Mouse (Mus musculus): ENCODE results near the gene Chpf. TPM values are rescaled to one million over a fixed set of nuclear protein-coding genes. Genes with fewer than 3 reads are reported as not detected.

Gene Chpf
- polyA plus RNA-seq (2014; fragmentation: Illumina TruSeq; extraction: RNeasy Lipid Tissue Mini Kit (QIAGEN cat#74804); ENCODE audit: low read depth, low replicate concordance): 0.41 TPM

DNA sequence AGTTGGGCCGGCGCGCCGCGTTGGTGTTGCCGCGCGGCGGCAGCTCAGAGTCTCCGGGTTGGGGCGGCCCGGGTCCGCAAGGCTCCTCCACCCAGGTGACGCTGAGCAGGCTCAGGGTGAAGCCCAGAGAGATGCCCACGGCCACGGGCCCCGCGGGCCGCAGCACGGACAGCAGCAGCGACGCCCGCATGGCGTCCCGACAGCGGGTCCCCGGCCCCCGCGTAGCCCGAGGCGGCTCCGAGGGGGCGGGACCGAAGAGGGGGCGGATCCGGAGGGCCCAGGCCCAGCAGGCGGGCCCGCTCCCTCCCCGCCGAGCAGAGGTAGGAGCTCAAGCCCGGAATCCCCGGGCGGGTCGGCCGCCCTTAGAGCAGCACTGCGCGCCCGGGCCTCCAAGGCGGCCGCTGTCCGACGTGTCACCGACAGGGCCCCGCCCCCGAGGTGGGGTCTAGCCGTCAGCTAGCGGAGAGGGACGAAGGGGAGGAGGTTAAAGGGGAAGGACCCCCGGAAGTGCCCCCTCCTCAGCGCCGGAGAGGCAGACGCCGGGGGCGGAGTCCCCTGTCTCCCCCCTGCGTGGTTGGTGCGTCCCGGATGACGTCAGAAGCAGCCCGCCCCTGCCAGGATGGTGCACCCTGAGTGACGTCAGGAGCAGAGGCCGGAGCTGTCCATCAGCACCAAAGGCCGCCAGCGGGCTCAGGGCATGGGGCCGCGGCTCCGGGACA is at the start of gene Chpf, which contains the start of gene Tmem198:
Gene Chpf, minus strand, starts transcription at position 392 of the 719 bp plus-strand sequence.
Gene Tmem198, plus strand, starts transcription at position 617 of the 719 bp plus-strand sequence.

GRCm38 (mm10) chr1:75521321-75522031 is 42.4 kb upstream of the Chpf start, which contains the start of gene Stk11ip:
Stk11ip (plus strand) TSS chr1:75521529.

GRCm38 (mm10) chr1:75507006-75507405 is 27.9 kb upstream of the Chpf start, which contains the start of gene Inha:
Inha (plus strand) TSS chr1:75507077.

GRCm38 (mm10) chr1:75505956-75506831 is 27.1 kb upstream of the Chpf start, which contains the start of gene Obsl1:
Obsl1 (minus strand) TSS chr1:75506452.

GRCm38 (mm10) chr1:75450314-75451005 is 28.6 kb downstream of the Chpf start, which contains the start of gene Asic4:
Asic4 (plus strand) TSS chr1:75450436.

DNA sequence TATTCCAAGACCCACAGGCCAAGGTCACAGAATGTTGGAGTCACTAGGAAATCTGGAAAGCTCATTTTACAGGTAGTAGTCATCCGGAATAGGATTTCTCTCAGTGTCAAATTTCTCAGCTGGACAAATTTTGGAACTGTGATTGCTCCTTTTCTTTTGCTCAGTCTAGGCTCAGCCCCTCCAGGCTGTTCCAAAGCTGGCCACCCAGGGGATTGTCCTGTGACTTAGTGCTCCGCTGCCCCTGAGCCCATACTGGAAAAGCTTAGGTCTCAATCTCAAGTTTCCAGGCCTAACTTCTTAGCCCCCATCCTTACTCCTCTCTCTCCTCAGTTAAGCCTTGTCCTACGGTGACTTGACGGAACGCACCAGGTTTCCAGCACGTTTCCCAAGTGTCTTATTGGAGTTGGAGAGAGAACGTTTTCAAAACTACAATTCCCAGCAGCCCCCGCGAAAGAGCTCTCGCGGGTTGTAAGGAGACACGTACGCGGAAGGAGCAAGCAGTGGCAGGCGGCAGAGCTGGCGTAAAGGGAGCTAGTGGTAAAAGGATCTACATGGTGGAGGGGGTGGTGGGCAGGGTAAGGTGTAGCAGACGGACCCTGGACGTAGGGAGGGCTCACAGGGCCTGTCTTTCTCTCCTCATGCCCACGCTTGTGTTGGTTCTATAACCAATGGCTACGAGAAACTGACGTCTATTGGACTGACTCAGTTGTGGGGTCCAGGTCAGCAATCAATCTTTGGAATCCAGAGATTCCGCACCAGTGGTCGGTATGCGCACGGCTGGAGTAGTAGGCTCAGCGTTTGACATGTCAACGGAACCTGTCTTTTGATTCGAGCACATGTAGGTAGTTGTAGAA is 43.4 kb downstream of the Chpf start, which contains the start of gene Gmppa:
Gene Gmppa, plus strand, starts transcription at position 456 of the 854 bp plus-strand sequence.

Other genes with a start within 250 kb of the Chpf start
- not detected for gene A630095N17Rik, start 247.2 kb downstream of the Chpf start, polyA plus RNA-seq (2014; fragmentation: Illumina TruSeq; extraction: RNeasy Lipid Tissue Mini Kit (QIAGEN cat#74804); ENCODE audit: low read depth, low replicate concordance)
- 23.0 TPM for gene Dnajb2, start 242.9 kb downstream of the Chpf start, polyA plus RNA-seq (2014; fragmentation: Illumina TruSeq; extraction: RNeasy Lipid Tissue Mini Kit (QIAGEN cat#74804); ENCODE audit: low read depth, low replicate concordance)
- 3.9 TPM for gene Ptprn, start 214.8 kb downstream of the Chpf start, polyA plus RNA-seq (2014; fragmentation: Illumina TruSeq; extraction: RNeasy Lipid Tissue Mini Kit (QIAGEN cat#74804); ENCODE audit: low read depth, low replicate concordance)
- 76.9 TPM for gene Resp18, start 200.9 kb downstream of the Chpf start, polyA plus RNA-seq (2014; fragmentation: Illumina TruSeq; extraction: RNeasy Lipid Tissue Mini Kit (QIAGEN cat#74804); ENCODE audit: low read depth, low replicate concordance)
- 2.2 TPM for gene Dnpep, start 161.3 kb downstream of the Chpf start, polyA plus RNA-seq (2014; fragmentation: Illumina TruSeq; extraction: RNeasy Lipid Tissue Mini Kit (QIAGEN cat#74804); ENCODE audit: low read depth, low replicate concordance)
- 1.2 TPM for gene Des, start 119.0 kb downstream of the Chpf start, polyA plus RNA-seq (2014; fragmentation: Illumina TruSeq; extraction: RNeasy Lipid Tissue Mini Kit (QIAGEN cat#74804); ENCODE audit: low read depth, low replicate concordance)
- 1.0 TPM for gene Speg, start 104.0 kb downstream of the Chpf start, polyA plus RNA-seq (2014; fragmentation: Illumina TruSeq; extraction: RNeasy Lipid Tissue Mini Kit (QIAGEN cat#74804); ENCODE audit: low read depth, low replicate concordance)
- gene Gmppa, start 43.4 kb downstream of the Chpf start, polyA plus RNA-seq (2014; fragmentation: Illumina TruSeq; extraction: RNeasy Lipid Tissue Mini Kit (QIAGEN cat#74804); ENCODE audit: low read depth, low replicate concordance): 6.8 TPM
- 0.29 TPM for gene Asic4, start 28.9 kb downstream of the Chpf start, polyA plus RNA-seq (2014; fragmentation: Illumina TruSeq; extraction: RNeasy Lipid Tissue Mini Kit (QIAGEN cat#74804); ENCODE audit: low read depth, low replicate concordance)
- not detected for gene Tmem198, start 225 bp upstream of the Chpf start, polyA plus RNA-seq (2014; fragmentation: Illumina TruSeq; extraction: RNeasy Lipid Tissue Mini Kit (QIAGEN cat#74804); ENCODE audit: low read depth, low replicate concordance)
- gene Obsl1, start 27.1 kb upstream of the Chpf start, polyA plus RNA-seq (2014; fragmentation: Illumina TruSeq; extraction: RNeasy Lipid Tissue Mini Kit (QIAGEN cat#74804); ENCODE audit: low read depth, low replicate concordance): 0.93 TPM
- gene Inha, start 27.8 kb upstream of the Chpf start, polyA plus RNA-seq (2014; fragmentation: Illumina TruSeq; extraction: RNeasy Lipid Tissue Mini Kit (QIAGEN cat#74804); ENCODE audit: low read depth, low replicate concordance): 1.9 TPM
- gene Stk11ip, start 42.2 kb upstream of the Chpf start, polyA plus RNA-seq (2014; fragmentation: Illumina TruSeq; extraction: RNeasy Lipid Tissue Mini Kit (QIAGEN cat#74804); ENCODE audit: low read depth, low replicate concordance): 1.5 TPM
- gene Slc4a3, start 67.0 kb upstream of the Chpf start, polyA plus RNA-seq (2014; fragmentation: Illumina TruSeq; extraction: RNeasy Lipid Tissue Mini Kit (QIAGEN cat#74804); ENCODE audit: low read depth, low replicate concordance): 2.7 TPM